Mouse (Mus musculus) cerebellum, postnatal 14 days (tissue): ENCODE data around the gene A3galt2.

Experiments
- DNase-seq, 2 experiments: peaks; one replicate each; pipeline ENCODE4 v3.0.0; 2021; ENCODE audit warnings: mixed read lengths in 2 of 2

Gene A3galt2

GRCm38 (mm10) chr4:128801675-128802465 is 46.7 kb downstream of the A3galt2 start:
- DNase-seq: no peak

- no peak for DNase-seq
Observed at GRCm38 (mm10) chr4:128803569-128803968, 48.4 kb downstream of the A3galt2 start.

GRCm38 (mm10) chr4:128804426-128805149 is 49.4 kb downstream of the A3galt2 start:
- DNase-seq: peak in 1 of 2 experiments; percentile 47

GRCm38 (mm10) chr4:128805150-128806042 is 50.2 kb downstream of the A3galt2 start:
- peak; percentile 55 to 65 for DNase-seq

GRCm38 (mm10) chr4:128806043-128806826 is 51.1 kb downstream of the A3galt2 start, which contains the start of gene Zfp362:
TSS of gene Zfp362 (minus strand) at chr4:128806045.
- peak; percentile 52 to 64 for DNase-seq

GRCm38 (mm10) chr4:128806827-128807179 is 51.6 kb downstream of the A3galt2 start:
- DNase-seq: peak; percentile 67 to 69

GRCm38 (mm10) chr4:128811382-128812056 is 56.4 kb downstream of the A3galt2 start:
- peak; percentile 82 to 84 for DNase-seq

- no peak for DNase-seq
Observed at GRCm38 (mm10) chr4:128817011-128817410, 61.8 kb downstream of the A3galt2 start.
